Mouse (Mus musculus) kidney, embryonic 16.5 days (tissue): ENCODE data around the gene Rnh1. TPM values are rescaled to one million over a fixed set of nuclear protein-coding genes. Genes with fewer than 3 reads are reported as not detected.
A peak's percentile ranks its signal among the peaks of the same experiment; 100 is the strongest.

ENCODE experiments used
- ATAC-seq: fragments of 200-750 bp; cut with Nextera tagmentation; 2 replicates; pipeline ENCODE4 v1.8.0; 2017; ENCODE audit warnings: moderate TSS enrichment; ENCODE audit not compliant: low FRiP score, low TSS enrichment
- H3K27ac ChIP-seq: fragments of 300-500 bp; sonication (generic); 2 replicates; pipeline ENCODE4 v1.5.1; 2014; ENCODE audit warnings: low read length
- H3K27me3 ChIP-seq: fragments of 300-500 bp; sonication (generic); 2 replicates; pipeline ENCODE4 v1.6.1; 2014; ENCODE audit warnings: low read length, control low read depth, mixed read lengths; ENCODE audit not compliant: insufficient read depth
- H3K36me3 ChIP-seq: fragments of 300-500 bp; sonication (generic); 2 replicates; pipeline ENCODE4 v1.6.1; 2014; ENCODE audit warnings: low read length, control low read depth, mixed read lengths; ENCODE audit not compliant: insufficient read depth
- H3K4me1 ChIP-seq: fragments of 300-500 bp; sonication (generic); 2 replicates; pipeline ENCODE4 v1.6.1; 2014; ENCODE audit warnings: low read length, control low read depth, mixed read lengths; ENCODE audit not compliant: insufficient read depth
- H3K4me2 ChIP-seq: fragments of 300-500 bp; sonication (generic); replicated peaks from 2 replicates; pipeline ENCODE4 v1.6.1; 2014; ENCODE audit warnings: low read depth, low read length
- H3K4me3 ChIP-seq: fragments of 300-500 bp; sonication (generic); 2 replicates; pipeline ENCODE4 v1.5.1; 2014; ENCODE audit warnings: mild to moderate bottlenecking, low read length
- H3K9ac ChIP-seq: fragments of 300-500 bp; sonication (generic); replicated peaks from 2 replicates; pipeline ENCODE4 v1.6.1; 2014; ENCODE audit warnings: low read length
- H3K9me3 ChIP-seq: fragments of 300-500 bp; sonication (generic); 2 replicates; pipeline ENCODE4 v1.6.1; 2016; ENCODE audit warnings: low read length, control low read depth
- whole genome bisulfite sequencing: fragments of 180-500 bp; shearing (Covaris S2); extraction: QIAGEN DNeasy Blood & Tissue Kit; methylation state at CpG from one replicate; pipeline ENCODE4 v1.1.7; 2014; 5-methylcytosine and 5-hydroxymethylcytosine counted together
- polyA plus RNA-seq: library from polyadenylated mRNA; unstranded; fragments of >200 nt; fragmentation: Nextera tagmentation; extraction: Ambion mirVana; gene quantifications from 2 replicates; pipeline ENCODE4 v1.2.1, GENCODE M21; 2015

Gene Rnh1
- polyA plus RNA-seq, 1 experiment from 2014 or later, result 155 TPM

DNA sequence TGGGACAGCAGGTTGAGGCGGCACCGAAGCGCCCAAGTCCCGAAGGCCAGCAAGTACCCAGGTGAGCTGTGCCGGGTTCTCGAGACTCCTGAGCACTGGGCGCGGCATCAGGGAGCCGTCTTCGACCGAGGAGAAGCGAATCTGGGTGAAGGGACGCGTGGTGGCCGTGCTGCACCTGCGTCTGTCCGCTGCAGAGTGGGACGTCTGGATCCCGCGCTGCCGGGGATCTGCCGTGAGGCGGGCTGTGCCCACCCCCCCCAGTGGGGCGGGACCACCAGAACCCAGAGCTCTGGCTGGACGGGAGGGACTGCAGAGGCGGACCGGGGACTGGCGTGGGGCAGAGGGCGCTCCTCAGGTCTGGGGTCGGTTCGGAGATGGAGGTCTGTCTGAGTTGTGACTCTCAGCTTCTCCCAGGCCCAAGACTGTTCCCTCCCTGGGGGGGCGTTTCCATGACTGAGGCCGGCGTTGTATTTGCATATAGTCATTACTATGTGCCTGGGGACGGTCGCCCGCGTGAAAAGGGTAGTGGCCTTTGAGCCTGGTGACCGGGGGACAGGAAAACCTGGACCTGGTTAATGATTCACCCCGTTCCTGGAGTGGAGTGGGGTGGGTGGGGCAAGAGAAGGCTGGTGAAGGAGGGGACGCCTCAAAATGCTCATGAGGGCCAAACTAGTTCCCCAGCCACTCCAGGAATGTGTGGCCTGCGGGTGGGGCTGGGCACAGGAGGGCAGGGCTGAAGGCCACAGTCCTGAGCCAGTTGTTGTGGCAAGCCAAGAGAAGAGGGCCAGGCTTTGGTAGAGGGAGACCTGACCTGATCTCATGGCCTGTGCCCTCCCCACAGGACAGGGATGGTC, 43.5 kb upstream of the Rnh1 start:
- peak; percentile 73 for ATAC-seq
- under 1% methylated on average over 42 of the region's 42 CpGs for WGBS
- peaks cover 46% of the 10 kb centered on the region for H3K4me1 ChIP-seq

DNA sequence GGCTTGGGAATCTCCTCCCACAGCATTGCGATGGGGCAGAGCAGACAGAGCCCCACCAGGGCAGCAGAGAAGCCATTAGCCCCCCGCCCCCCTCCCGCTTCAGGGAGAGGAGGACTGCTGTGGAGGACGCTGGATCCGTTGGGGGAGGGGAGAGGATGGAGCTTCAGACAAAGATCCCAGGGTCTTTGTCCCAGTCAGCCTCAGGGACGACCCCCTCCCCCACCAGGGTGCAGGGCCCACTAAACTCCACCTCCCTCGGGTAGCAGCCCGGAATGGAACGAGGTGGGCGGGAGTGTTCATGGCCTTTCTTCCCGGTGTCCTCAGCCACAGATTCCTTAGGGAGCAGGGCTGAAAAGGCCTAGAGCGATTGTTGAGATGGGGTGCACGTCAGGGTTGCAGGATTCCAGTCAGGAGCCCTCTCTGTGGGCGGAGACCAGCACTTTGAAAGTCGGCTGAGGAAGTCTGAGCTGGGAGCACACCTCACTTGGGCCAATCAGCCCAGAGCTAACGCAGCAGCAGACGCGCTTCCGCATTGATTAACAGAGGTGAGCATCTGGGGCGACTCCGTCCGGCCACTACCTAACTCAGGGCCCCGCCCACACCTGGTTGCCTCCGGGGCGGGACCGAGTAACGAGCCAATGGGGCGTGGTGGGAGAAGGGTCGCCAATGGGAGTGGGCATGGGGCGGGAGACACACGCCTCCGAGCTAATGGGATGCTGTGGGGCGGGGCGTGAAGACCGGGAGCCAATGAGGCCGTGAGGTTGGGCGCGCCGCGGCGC, 42.6 kb upstream of the Rnh1 start, which contains the start of gene Rassf7:
Gene Rassf7, plus strand, starts transcription at position 760 of the 779 bp plus-strand sequence.
- peak within 1 kb of the TSS; percentile 92 for H3K4me2 ChIP-seq
- peak within 1 kb of the TSS; percentile 96 for H3K27ac ChIP-seq
- H3K27me3 ChIP-seq, result no peaks in the 10 kb centered on the region
- H3K9ac ChIP-seq, result peak within 1 kb of the TSS; percentile 78
- H3K4me1 ChIP-seq, result peaks cover 38% of the 10 kb centered on the region
- ATAC-seq, result peak; percentile 94
- under 1% methylated on average over 39 of the region's 41 CpGs for WGBS
- peak within 1 kb of the TSS; percentile 77 for H3K4me3 ChIP-seq
- H3K36me3 ChIP-seq, result peaks cover 23% of the 10 kb centered on the region
- no peaks in the 10 kb centered on the region for H3K9me3 ChIP-seq

More for the DNA sequence above, 43.5 kb upstream of the Rnh1 start:
- peak overlapping the region; percentile 78 for H3K9ac ChIP-seq
- H3K36me3 ChIP-seq, result peaks cover 23% of the 10 kb centered on the region
- H3K4me2 ChIP-seq, result peak overlapping the region; percentile 92
- peak overlapping the region; percentile 77 for H3K4me3 ChIP-seq
- H3K27ac ChIP-seq, result peak overlapping the region; percentile 96
- no peaks in the 10 kb centered on the region for H3K27me3 ChIP-seq
- H3K9me3 ChIP-seq, result no peaks in the 10 kb centered on the region

DNA sequence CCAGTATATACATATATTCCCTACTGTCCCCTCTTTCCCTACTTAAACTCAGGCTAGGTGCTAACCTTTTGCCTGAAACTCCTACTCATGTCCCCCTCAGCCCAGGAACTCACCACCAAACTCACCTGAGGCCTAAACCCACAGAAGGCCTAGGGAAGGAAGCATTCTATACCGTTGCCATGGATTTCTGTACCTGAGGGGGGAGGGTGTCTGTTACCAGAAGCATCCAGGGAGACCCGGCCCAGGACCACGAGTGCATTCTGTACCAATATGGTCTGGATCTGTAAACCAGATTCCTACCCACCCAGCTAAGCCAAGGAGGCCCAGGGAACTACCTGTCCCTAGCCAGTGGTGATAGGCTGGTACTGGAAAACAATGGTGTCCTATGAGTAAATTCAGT, 41.7 kb upstream of the Rnh1 start:
- H3K9ac ChIP-seq, result no peak overlapping the region; the same call in none of the 2 replicates
- H3K36me3 ChIP-seq, result peaks cover 14% of the 10 kb centered on the region
- no peak overlapping the region for H3K4me3 ChIP-seq
- H3K27ac ChIP-seq, result peak overlapping the region; percentile 96
- H3K4me2 ChIP-seq, result peak overlapping the region; percentile 92
- H3K27me3 ChIP-seq, result no peaks in the 10 kb centered on the region
- peaks cover 36% of the 10 kb centered on the region for H3K4me1 ChIP-seq
- H3K9me3 ChIP-seq, result no peaks in the 10 kb centered on the region
- ATAC-seq, result no peak
- WGBS, result 69% methylated on average over 3 of the region's 3 CpGs

DNA sequence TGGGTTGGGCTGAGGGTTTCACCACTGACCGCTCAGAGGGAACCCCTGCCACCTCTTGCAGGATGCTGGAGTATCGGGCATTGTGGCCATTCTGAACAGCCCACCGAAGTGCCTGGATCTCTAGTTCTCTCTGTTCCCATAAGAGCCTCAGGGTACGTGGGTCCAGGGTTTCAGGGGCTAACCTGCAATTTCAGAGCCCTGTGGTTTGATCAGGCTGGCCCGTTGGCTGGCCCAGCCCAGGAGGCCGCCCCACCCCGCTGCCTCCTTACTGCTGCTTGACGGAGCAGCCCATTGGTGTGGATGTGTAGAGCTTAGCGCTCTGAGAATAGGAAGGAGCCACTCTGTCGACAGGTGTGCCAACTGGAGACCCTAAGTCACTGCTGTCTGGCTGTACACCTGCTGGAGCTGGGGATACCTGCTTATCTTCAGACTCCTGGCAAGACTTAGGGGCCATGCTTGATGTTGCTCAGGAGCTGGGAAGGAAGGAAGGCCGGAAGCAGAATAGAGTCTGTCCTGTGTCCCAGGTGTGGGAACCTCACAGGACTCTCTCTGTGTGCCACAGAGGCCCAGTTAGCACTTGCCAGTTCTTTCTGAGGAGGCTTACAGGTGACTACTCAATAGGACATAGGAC, 41.1 kb upstream of the Rnh1 start, which contains the start of gene Lmntd2:
Gene Lmntd2, minus strand, starts transcription at position 476 of the 631 bp plus-strand sequence.
- peak within 1 kb of the TSS; percentile 96 for H3K27ac ChIP-seq

DNA sequence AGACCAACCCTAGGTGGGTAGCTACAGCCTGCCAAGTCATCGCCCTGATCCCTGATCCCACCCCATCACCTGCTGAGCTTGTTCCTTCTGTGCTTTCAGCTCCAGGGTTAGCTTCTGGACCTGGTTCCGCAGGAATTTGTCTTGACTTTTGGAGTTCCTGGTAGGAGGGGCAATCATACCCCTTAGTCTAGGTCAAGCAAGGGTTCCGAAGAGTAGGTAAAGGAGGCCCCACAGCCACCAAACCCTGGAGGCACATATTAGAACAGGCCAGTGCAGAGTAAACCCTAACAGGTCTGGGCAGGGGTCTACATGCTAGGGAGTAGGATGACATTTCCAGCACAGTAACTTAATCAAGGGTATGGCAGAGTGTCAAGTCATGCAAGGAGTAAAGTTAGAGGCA, 40.5 kb upstream of the Rnh1 start:
- Histone ChIP-seq H3K4me2 (no peak overlapping the region), H3K9ac (no peak overlapping the region), H3K27ac (no peak overlapping the region), H3K36me3 (peaks cover 10% of the 10 kb centered on the region), H3K4me1 (peaks cover 31% of the 10 kb centered on the region), H3K9me3 (no peaks in the 10 kb centered on the region), H3K27me3 (no peaks in the 10 kb centered on the region), H3K4me3 (no peak overlapping the region)
- ATAC-seq, result no peak
- 84% methylated on average over 3 of the region's 3 CpGs for WGBS

More for the DNA sequence above, 41.1 kb upstream of the Rnh1 start, which contains the start of gene Lmntd2:
- peak within 1 kb of the TSS; percentile 77 for H3K4me3 ChIP-seq
- peaks cover 13% of the 10 kb centered on the region for H3K36me3 ChIP-seq
- no peaks in the 10 kb centered on the region for H3K9me3 ChIP-seq
- H3K9ac ChIP-seq, result peak within 1 kb of the TSS; percentile 68
- no peak for ATAC-seq
- H3K4me1 ChIP-seq, result peaks cover 36% of the 10 kb centered on the region
- no peaks in the 10 kb centered on the region for H3K27me3 ChIP-seq
- WGBS, result 92% methylated on average over 11 of the region's 11 CpGs
- peak within 1 kb of the TSS; percentile 92 for H3K4me2 ChIP-seq

DNA sequence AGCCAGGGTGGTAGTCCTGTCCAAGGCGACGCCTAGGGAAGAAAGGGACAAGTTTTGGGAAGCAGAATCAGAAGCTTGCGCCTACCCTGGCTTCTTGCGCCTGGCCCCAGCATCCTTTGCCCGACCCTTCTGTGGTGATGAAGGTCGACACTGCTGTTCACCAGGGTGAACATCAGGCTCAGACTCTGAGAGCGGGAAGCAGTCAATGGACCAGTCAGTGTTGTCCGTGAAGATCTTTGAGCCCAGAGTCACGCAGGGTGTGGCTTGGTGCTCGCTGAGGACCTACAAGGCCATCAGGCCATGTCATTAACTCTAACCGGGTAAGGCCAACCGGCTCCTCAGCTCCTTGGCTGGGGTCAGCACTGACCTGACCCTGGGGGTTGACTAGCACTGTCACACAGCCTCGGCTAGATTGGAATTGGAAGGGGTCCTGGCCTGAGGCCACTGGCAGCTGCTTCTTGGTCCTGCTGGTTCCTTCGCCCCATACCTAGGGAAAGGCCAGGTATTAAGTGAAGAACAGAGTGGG, 38.0 kb upstream of the Rnh1 start:
- H3K4me2 ChIP-seq, result no peak overlapping the region
- 84% methylated on average over 14 of the region's 14 CpGs for WGBS

DNA sequence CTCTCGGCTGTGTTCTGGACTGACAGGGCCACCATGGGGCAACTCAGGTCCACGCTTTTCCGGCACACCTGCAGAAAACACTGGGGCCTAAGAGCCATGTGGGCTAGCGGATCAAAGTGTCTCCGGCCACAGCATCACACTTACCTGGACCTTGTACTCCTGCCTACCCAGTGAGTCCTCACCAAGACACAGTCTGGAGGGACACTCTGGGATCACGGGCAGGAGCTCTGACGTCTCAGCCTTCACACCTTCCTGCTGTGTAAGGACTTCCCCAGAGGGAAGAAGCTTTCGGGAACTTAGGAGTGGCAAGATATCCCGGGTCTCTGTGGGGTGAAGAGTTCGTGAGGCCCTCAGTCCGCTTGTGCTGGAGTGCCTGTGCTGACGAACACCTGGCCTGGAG, 37.5 kb upstream of the Rnh1 start:
- WGBS, result 67% methylated on average over 12 of the region's 12 CpGs
- no peak for ATAC-seq
- H3K4me3 ChIP-seq, result no peak overlapping the region
- peaks cover 11% of the 10 kb centered on the region for H3K4me1 ChIP-seq
- H3K9ac ChIP-seq, result no peak overlapping the region; the same call in 1 of the 2 replicates
- H3K27ac ChIP-seq, result no peak overlapping the region
- no peaks in the 10 kb centered on the region for H3K27me3 ChIP-seq
- no peak overlapping the region for H3K4me2 ChIP-seq
- no peaks in the 10 kb centered on the region for H3K36me3 ChIP-seq
- H3K9me3 ChIP-seq, result no peaks in the 10 kb centered on the region

More for the DNA sequence above, 38.0 kb upstream of the Rnh1 start:
- H3K36me3 ChIP-seq, result no peaks in the 10 kb centered on the region
- ATAC-seq, result no peak
- H3K4me3 ChIP-seq, result no peak overlapping the region
- no peaks in the 10 kb centered on the region for H3K9me3 ChIP-seq
- no peaks in the 10 kb centered on the region for H3K27me3 ChIP-seq
- H3K4me1 ChIP-seq, result peaks cover 11% of the 10 kb centered on the region
- no peak overlapping the region for H3K27ac ChIP-seq
- no peak overlapping the region for H3K9ac ChIP-seq

DNA sequence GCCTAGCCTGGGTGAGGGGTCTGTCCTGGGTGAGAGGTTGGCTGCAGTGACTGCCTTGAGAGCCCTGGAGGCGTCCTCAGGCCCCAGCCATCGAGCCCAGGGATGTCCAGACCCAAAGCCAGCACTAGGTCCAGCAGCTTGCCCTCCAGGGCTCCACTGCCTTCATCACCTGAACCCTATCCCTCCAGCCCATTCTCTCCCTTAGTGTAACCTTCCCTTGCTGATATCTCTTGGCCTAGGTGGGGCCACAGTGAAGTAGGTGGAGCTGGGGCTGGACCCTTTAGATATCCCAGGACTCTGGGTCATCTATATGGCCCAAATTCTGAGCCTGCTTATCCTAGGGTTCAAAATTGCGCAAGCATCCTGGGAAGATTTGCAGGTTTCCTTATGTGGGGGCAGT, 36.9 kb upstream of the Rnh1 start:
- no peak overlapping the region for H3K4me3 ChIP-seq
- no peaks in the 10 kb centered on the region for H3K36me3 ChIP-seq
- no peaks in the 10 kb centered on the region for H3K27me3 ChIP-seq
- no peak for ATAC-seq
- no peak overlapping the region for H3K27ac ChIP-seq
- 88% methylated on average over 3 of the region's 3 CpGs for WGBS
- peaks cover 6% of the 10 kb centered on the region; the same call in 1 of the 2 replicates for H3K4me1 ChIP-seq
- no peak overlapping the region for H3K4me2 ChIP-seq
- no peak overlapping the region for H3K9ac ChIP-seq
- no peaks in the 10 kb centered on the region for H3K9me3 ChIP-seq

DNA sequence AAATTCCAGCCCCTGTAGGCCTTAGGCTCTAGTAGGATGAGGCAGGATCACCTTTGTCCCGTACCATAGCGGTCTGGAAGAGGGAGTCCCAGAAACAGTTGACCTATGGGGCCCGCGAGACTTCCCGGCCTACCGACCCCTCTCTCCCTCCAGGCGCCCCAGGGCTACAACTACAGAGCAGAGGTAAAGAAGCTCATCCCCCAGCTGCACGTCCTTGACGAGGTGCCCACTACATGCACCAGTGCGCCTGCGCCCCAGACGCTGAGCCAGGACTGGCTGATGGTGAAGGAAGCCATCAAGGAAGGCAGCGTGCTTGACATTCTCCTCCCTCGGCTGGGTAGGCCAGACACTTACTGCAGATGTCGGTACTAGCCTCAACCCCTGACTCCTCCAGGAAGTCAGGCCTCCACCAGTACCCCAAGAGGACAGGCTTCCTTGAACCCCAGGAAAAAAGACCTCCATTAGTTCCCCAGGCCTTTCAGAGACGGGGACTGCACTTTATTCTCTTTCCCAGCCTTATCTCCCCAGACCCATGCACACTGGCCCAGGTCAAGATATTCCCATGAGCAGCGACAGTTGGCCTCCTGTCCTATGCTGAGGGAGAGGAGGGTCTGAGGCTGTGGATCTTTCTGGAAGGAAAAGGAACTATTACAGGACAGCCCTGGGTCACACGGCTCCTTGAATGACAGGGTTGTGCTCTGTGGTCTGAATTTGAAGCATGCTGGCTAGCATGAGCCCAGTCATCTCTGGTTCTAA, 33.7 kb upstream of the Rnh1 start:
- Histone ChIP-seq H3K9me3 (no peaks in the 10 kb centered on the region), H3K36me3 (no peaks in the 10 kb centered on the region), H3K4me2 (no peak overlapping the region), H3K4me3 (no peak overlapping the region), H3K9ac (no peak overlapping the region), H3K4me1 (no peaks in the 10 kb centered on the region), H3K27ac (no peak overlapping the region), H3K27me3 (no peaks in the 10 kb centered on the region)
- ATAC-seq, result no peak
- WGBS, result 89% methylated on average over 18 of the region's 18 CpGs
